ENCODE assay signal across 8 mouse cellular contexts in the genomic region with DNA sequence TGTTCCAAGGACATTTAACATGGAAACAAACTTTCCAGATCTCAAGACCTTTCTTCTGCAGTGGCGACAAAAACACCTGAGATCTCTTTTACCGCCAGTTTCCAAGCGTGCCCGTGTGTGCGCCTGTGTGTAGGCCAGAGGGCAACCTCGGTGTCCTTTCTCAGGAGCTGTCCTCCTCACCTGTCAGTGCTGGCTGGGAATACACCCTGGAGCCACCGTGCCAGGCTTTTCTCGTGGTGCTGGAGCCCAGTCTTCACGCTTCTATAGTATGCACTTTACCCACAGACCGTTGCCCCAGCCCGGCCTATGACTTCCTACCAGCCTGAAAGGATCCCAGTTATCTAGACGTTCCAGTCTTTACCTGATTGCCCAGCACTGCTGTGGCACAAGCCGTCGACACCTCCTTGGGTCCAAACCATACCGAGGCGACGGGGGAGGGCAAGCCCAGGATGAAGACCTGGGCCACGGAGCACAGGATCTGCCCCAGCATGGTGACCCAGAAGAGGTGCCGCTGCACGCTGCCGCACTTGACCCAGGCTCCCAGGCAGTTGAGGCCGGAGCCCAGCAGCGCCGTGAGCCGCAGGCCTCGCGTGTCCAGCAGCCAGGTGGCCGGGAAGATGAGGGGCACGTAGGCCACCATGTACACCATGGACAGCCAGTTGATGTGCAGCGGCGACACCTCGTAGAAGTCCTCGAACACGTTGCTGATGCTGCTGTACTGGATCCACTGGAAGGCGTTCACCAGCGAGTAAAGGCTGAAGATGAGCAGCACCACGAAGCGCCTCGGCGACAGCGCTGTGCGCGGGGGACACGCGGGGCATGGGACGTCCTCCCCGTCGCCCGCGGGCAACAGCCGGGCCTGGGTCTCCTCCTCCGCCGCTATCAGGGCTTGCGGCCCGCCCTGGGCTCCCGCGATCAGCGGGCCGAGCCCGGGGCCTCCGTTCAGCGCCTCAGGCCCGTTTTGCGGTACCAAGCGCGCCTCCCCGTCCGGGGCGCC. TPM values are rescaled to one million over a fixed set of nuclear protein-coding genes. Genes with fewer than 3 reads are reported as not detected.
DNase-seq lines count a peak whose midpoint lies in the region; ATAC-seq and TF ChIP-seq lines count a peak whose summit lies in the region.

No protein-coding gene starts in this region.

- H3K9ac ChIP-seq in embryonic facial prominence, embryonic 14.5 days (ENCODE audit: low read depth, low read length) = peak overlapping the region; percentile 84
- peak overlapping the region; percentile 94 for H3K9ac ChIP-seq in heart, embryonic 15.5 days
- H3K9ac ChIP-seq in lung, embryonic 16.5 days (ENCODE audit: low read length) = peak overlapping the region; percentile 70

- no peak for TF ChIP-seq CTCF in Patski (IDR thresholded peaks at IDR 0.05)

- H3K27ac ChIP-seq in embryonic facial prominence, embryonic 14.5 days (replicated peaks; ENCODE audit: low read depth, low read length) = peak overlapping the region; percentile 69; the same call in 1 of the 2 replicates
- H3K27ac ChIP-seq in heart, embryonic 15.5 days = peak overlapping the region; percentile 91
- H3K27ac ChIP-seq in lung, embryonic 16.5 days (ENCODE audit: low read length) = peak overlapping the region; percentile 45; the same call in 1 of the 2 replicates

- peak; percentile 19 for DNase-seq in embryo, embryonic 10.5 days (ENCODE audit: low spot score)
- no peak for DNase-seq in embryo, embryonic 11 days
- DNase-seq in Patski (ENCODE audit: low read depth, low spot score) = no peak
- DNase-seq in embryonic facial prominence, embryonic 14.5 days (ENCODE audit: low spot score) = peak; percentile 22
- peak; percentile 2 for DNase-seq in large intestine, adult 2 months (ENCODE audit: low read depth, low spot score)
- peak; percentile 45 for DNase-seq in skeletal muscle tissue, adult 2 months (ENCODE audit: low read depth, low spot score)

- ATAC-seq in Patski = peak; percentile 2
- no peak for ATAC-seq in embryonic facial prominence, embryonic 14.5 days (ENCODE audit: low read depth)
- peak; percentile 14; the same call in 1 of the 2 replicates for ATAC-seq in heart, embryonic 15.5 days (replicated peaks; ENCODE audit: insufficient number of reproducible peaks, insufficient read depth, low FRiP score, low read depth)
- no peak; the same call in none of the 2 replicates for ATAC-seq in lung, embryonic 16.5 days (ENCODE audit: low read depth)

- H3K36me3 ChIP-seq in embryonic facial prominence, embryonic 14.5 days (ENCODE audit: control insufficient read depth, insufficient read depth, low read length) = peaks cover 10% of the 10 kb centered on the region; the same call in 1 of the 2 replicates
- H3K36me3 ChIP-seq in heart, embryonic 15.5 days = peaks cover 7% of the 10 kb centered on the region
- H3K36me3 ChIP-seq in lung, embryonic 16.5 days (ENCODE audit: control insufficient read depth, insufficient read depth, low read length) = no peaks in the 10 kb centered on the region

- 3% methylated on average over 34 of the region's 69 CpGs for WGBS in embryonic facial prominence, embryonic 14.5 days
- WGBS in heart, embryonic 15.5 days = 3% methylated on average over 68 of the region's 69 CpGs
- WGBS in large intestine, adult 2 months = 2% methylated on average over 68 of the region's 69 CpGs
- WGBS in lung, embryonic 16.5 days = 1% methylated on average over 69 of the region's 69 CpGs

- no peaks in the 10 kb centered on the region for H3K9me3 ChIP-seq in embryonic facial prominence, embryonic 14.5 days (ENCODE audit: control insufficient read depth, low read length)
- no peaks in the 10 kb centered on the region for H3K9me3 ChIP-seq in heart, embryonic 15.5 days (replicated peaks)
- H3K9me3 ChIP-seq in lung, embryonic 16.5 days (ENCODE audit: control insufficient read depth, low read length) = no peaks in the 10 kb centered on the region

- in situ Hi-C loops in Patski (cut with MboI; ENCODE audit: low pct_unique_long_range_greater_than_20kb) = no loop called here

- H3K4me2 ChIP-seq in embryonic facial prominence, embryonic 14.5 days (ENCODE audit: low read depth, low read length) = peak overlapping the region; percentile 89
- H3K4me2 ChIP-seq in heart, embryonic 15.5 days = peak overlapping the region; percentile 96
- H3K4me2 ChIP-seq in lung, embryonic 16.5 days (ENCODE audit: low read depth, low read length) = peak overlapping the region; percentile 94

- H3K27me3 ChIP-seq in Patski = no peaks in the 10 kb centered on the region
- H3K27me3 ChIP-seq in embryonic facial prominence, embryonic 14.5 days (replicated peaks; ENCODE audit: control insufficient read depth, insufficient read depth, low read length) = no peaks in the 10 kb centered on the region
- H3K27me3 ChIP-seq in heart, embryonic 15.5 days = no peaks in the 10 kb centered on the region
- no peaks in the 10 kb centered on the region for H3K27me3 ChIP-seq in lung, embryonic 16.5 days (ENCODE audit: control insufficient read depth, insufficient read depth, low read depth, low read length)

- peak overlapping the region; percentile 71 for H3K4me3 ChIP-seq in embryonic facial prominence, embryonic 14.5 days (ENCODE audit: low read depth, low read length)
- peak overlapping the region; percentile 95 for H3K4me3 ChIP-seq in heart, embryonic 15.5 days
- peak overlapping the region; percentile 60 for H3K4me3 ChIP-seq in lung, embryonic 16.5 days (ENCODE audit: low read length)

- H3K4me1 ChIP-seq in embryonic facial prominence, embryonic 14.5 days (ENCODE audit: control insufficient read depth, insufficient read depth, low read length) = 0 out of 2 replicates have a peak, but pooled peaks cover 9% of the 10 kb centered on the region
- H3K4me1 ChIP-seq in heart, embryonic 15.5 days (replicated peaks) = peaks cover 21% of the 10 kb centered on the region
- peaks cover 16% of the 10 kb centered on the region for H3K4me1 ChIP-seq in lung, embryonic 16.5 days (replicated peaks; ENCODE audit: control insufficient read depth, insufficient read depth, low read length)

- POLR2A ChIA-PET in Patski (lab: Charles Lee) = interaction anchor here (0.8 to 1.1 kb wide), 2 partner anchors 37 to 59 kb away, joined by 3 read pairs; no protein-coding TSS in a partner anchor

- CTCF ChIA-PET in Patski (lab: Charles Lee) = interaction anchor here (1.2 kb wide), 1 partner anchor 30 kb away, joined by 4 read pairs; no protein-coding TSS in a partner anchor

RNA-seq across cellular contexts. Expression of a gene that starts 0.6 kb away (rescaled TPM):
- 20.0 TPM for polyA plus RNA-seq in Patski (2021)
- 7.3 and 8.2 TPM in 2 replicates for polyA plus RNA-seq in embryonic facial prominence, embryonic 14.5 days (2014; fragmentation: Nextera tagmentation; extraction: Ambion mirVana)
- polyA plus RNA-seq in heart, embryonic 15.5 days (2015; fragmentation: Nextera tagmentation; extraction: Ambion mirVana) = 2.6 and 3.4 TPM in 2 replicates
- 8.1 and 26.4 TPM in 2 replicates for polyA plus RNA-seq in large intestine, adult 2 months (2012; rRNA removed)
- 3.6 and 4.6 TPM in 2 replicates for polyA plus RNA-seq in lung, embryonic 16.5 days (2015; fragmentation: Nextera tagmentation; extraction: Ambion mirVana)

RNA-seq across cellular contexts. Expression of a gene that starts 11.1 kb away (rescaled TPM):
- not detected for polyA plus RNA-seq in Patski (2021)
- not detected in 2 replicates for polyA plus RNA-seq in embryonic facial prominence, embryonic 14.5 days (2014; fragmentation: Nextera tagmentation; extraction: Ambion mirVana)
- polyA plus RNA-seq in heart, embryonic 15.5 days (2015; fragmentation: Nextera tagmentation; extraction: Ambion mirVana) = not detected in 2 replicates
- polyA plus RNA-seq in large intestine, adult 2 months (2012; rRNA removed) = not detected in 2 replicates
- polyA plus RNA-seq in lung, embryonic 16.5 days (2015; fragmentation: Nextera tagmentation; extraction: Ambion mirVana) = not detected in 2 replicates

RNA-seq across cellular contexts. Expression of a gene that starts 37.4 kb away (rescaled TPM):
- 18.7 TPM for polyA plus RNA-seq in Patski (2021)
- 12.9 and 14.7 TPM in 2 replicates for polyA plus RNA-seq in embryonic facial prominence, embryonic 14.5 days (2014; fragmentation: Nextera tagmentation; extraction: Ambion mirVana)
- polyA plus RNA-seq in heart, embryonic 15.5 days (2015; fragmentation: Nextera tagmentation; extraction: Ambion mirVana) = 16.9 and 20.2 TPM in 2 replicates
- 4.8 and 6.2 TPM in 2 replicates for polyA plus RNA-seq in large intestine, adult 2 months (2012; rRNA removed)
- 15.6 and 17.1 TPM in 2 replicates for polyA plus RNA-seq in lung, embryonic 16.5 days (2015; fragmentation: Nextera tagmentation; extraction: Ambion mirVana)

RNA-seq across cellular contexts. Expression of a gene that starts 37.5 kb away (rescaled TPM):
- polyA plus RNA-seq in Patski (2021) = 7.1 TPM
- 8.8 and 9.3 TPM in 2 replicates for polyA plus RNA-seq in embryonic facial prominence, embryonic 14.5 days (2014; fragmentation: Nextera tagmentation; extraction: Ambion mirVana)
- polyA plus RNA-seq in heart, embryonic 15.5 days (2015; fragmentation: Nextera tagmentation; extraction: Ambion mirVana) = 9.9 and 14.1 TPM in 2 replicates
- 2.7 and 3.5 TPM in 2 replicates for polyA plus RNA-seq in large intestine, adult 2 months (2012; rRNA removed)
- polyA plus RNA-seq in lung, embryonic 16.5 days (2015; fragmentation: Nextera tagmentation; extraction: Ambion mirVana) = 23.9 and 24.0 TPM in 2 replicates

RNA-seq across cellular contexts. Expression of a gene that starts 46.2 kb away (rescaled TPM):
- polyA plus RNA-seq in Patski (2021) = 5.4 TPM
- polyA plus RNA-seq in embryonic facial prominence, embryonic 14.5 days (2014; fragmentation: Nextera tagmentation; extraction: Ambion mirVana) = 66.4 and 73.7 TPM in 2 replicates
- 44.5 and 45.9 TPM in 2 replicates for polyA plus RNA-seq in heart, embryonic 15.5 days (2015; fragmentation: Nextera tagmentation; extraction: Ambion mirVana)
- 0.29 and 0.31 TPM in 2 replicates for polyA plus RNA-seq in large intestine, adult 2 months (2012; rRNA removed)
- polyA plus RNA-seq in lung, embryonic 16.5 days (2015; fragmentation: Nextera tagmentation; extraction: Ambion mirVana) = 15.2 and 17.7 TPM in 2 replicates

Comparison
In these comparisons a context has a peak if more than half of its experiments do, and no peak if none do; other contexts are left out.
1. DNase-seq: peak in embryo, embryonic 10.5 days (single experiment), embryonic facial prominence, embryonic 14.5 days (single experiment), large intestine, adult 2 months (single experiment) and skeletal muscle tissue, adult 2 months (single experiment); none in embryo, embryonic 11 days (single experiment) and Patski (single experiment).
2. ATAC-seq: peak in Patski (single experiment) and heart, embryonic 15.5 days (single experiment); none in embryonic facial prominence, embryonic 14.5 days (single experiment) and lung, embryonic 16.5 days (single experiment).
3. Peak in every context shown above with its lines, with median percentiles within 50 percentile points of each other: H3K27ac ChIP-seq, H3K4me2 ChIP-seq, H3K4me3 ChIP-seq and H3K9ac ChIP-seq.